Mouse (Mus musculus) kidney, adult 2 months (tissue): Measurements from ENCODE around the gene Espl1.

Experiments used
- CTCF ChIP-seq: fragments of 200-500 bp; conservative IDR thresholded peaks from 2 replicates; pipeline ENCODE4 v1.5.1; 2011; ENCODE audit warnings: low read depth, mild to moderate bottlenecking, control low read depth, low read length, moderate library complexity, mixed read lengths; ENCODE audit not compliant: insufficient read depth, insufficient read length
- POLR2A ChIP-seq: fragments of 200-500 bp; IDR thresholded peaks from one replicate; pipeline ENCODE4 v1.6.1; 2011; ENCODE audit warnings: low read depth, low read length, control low read depth

DNA sequence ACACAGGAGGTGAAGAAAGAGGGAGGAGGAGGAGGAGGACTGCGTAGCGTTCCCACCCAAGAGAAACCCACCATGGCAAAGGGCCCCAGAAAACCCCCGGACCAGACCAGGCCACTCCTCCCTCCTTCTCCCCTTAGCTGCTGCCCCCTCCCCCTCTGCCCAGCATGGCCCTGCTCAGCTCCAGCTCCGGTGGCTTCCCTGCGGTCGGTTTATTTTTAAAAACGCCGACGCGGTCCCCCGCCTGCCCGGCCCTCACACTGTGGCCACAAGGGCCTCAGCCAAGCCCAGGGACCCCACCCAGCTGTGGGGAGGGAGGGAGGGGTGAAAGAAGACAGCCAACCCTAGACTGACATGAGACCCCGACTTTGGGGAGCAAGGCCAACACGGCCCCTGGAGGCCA lies 66.6 kb downstream of the Espl1 start:
- TF ChIP-seq CTCF (no peak), POLR2A (no peak)
